Mouse (Mus musculus) E14TG2a.4 (cell line): ENCODE measurements around the gene Sugp1.

Experiments
- CTCF ChIP-seq: conservative IDR thresholded peaks from 2 replicates; pipeline ENCODE4 v1.5.1; 2014; ENCODE audit warnings: low read length
- NANOG ChIP-seq: IDR thresholded peaks from 2 replicates; pipeline ENCODE4 v1.6.1; 2014; ENCODE audit warnings: borderline replicate concordance, low read length, mixed read lengths
- POU5F1 ChIP-seq: IDR thresholded peaks from 2 replicates; pipeline ENCODE4 v1.6.1; 2014; ENCODE audit warnings: low read length, borderline replicate concordance

GRCm38 (mm10) chr8:70092786-70093185 is 50.2 kb downstream of the Sugp1 start:
- no peak for TF ChIP-seq CTCF
- TF ChIP-seq POU5F1 = no peak
- no peak for TF ChIP-seq NANOG
